Mouse (Mus musculus) erythroid progenitor cell, adult 5-6 weeks (primary cell): ENCODE results near the gene Pde11a. TPM values are rescaled to one million over a fixed set of nuclear protein-coding genes. Genes with fewer than 3 reads are reported as not detected.
A peak's percentile ranks its signal among the peaks of the same experiment; 100 is the strongest.

Experiments
- ATAC-seq: replicated peaks from 2 replicates; pipeline ENCODE4 v1.8.0; 2016; ENCODE audit warnings: moderate number of reproducible peaks, mild to moderate bottlenecking, moderate TSS enrichment, inconsistent platforms; ENCODE audit not compliant: poor library complexity, low FRiP score, severe bottlenecking
- total RNA-seq, 2 experiments: library from RNA; stranded (forward) in 1 of 2; stranded (reverse) in 1 of 2; fragments of 150-400 nt in 1 of 2; fragments of 186-747, 209-891 nt in 1 of 2; gene quantifications; 2 replicates each; pipeline versions ENCODE4 v1.2.3 to v1.2.4; 2015 to 2017; ENCODE audit warnings: low replicate concordance in 2 of 2

Gene Pde11a
- total RNA-seq, 2 experiments from 2014 or later, result not detected

- ATAC-seq, result no peak
These were observed 323.1 kb downstream of the Pde11a start for GRCm38 (mm10) chr2:76015460-76015859.

- ATAC-seq, result no peak
These were observed 323.9 kb downstream of the Pde11a start for GRCm38 (mm10) chr2:76014659-76015058.

- no peak for ATAC-seq
These were observed 332.4 kb downstream of the Pde11a start for GRCm38 (mm10) chr2:76006194-76006593.

- no peak for ATAC-seq
These were observed 335.7 kb downstream of the Pde11a start for GRCm38 (mm10) chr2:76002899-76003298.

- ATAC-seq, result peak; percentile 57; the same call in 1 of the 2 replicates
These were observed 337.2 kb downstream of the Pde11a start for GRCm38 (mm10) chr2:76001392-76001791.

GRCm38 (mm10) chr2:75999636-76000035, 338.9 kb downstream of the Pde11a start:
- no peak for ATAC-seq

- no peak for ATAC-seq
These were observed 339.9 kb downstream of the Pde11a start for GRCm38 (mm10) chr2:75998692-75999091.

GRCm38 (mm10) chr2:75997726-75998125, 340.8 kb downstream of the Pde11a start:
- ATAC-seq, result no peak

- no peak for ATAC-seq
These were observed 343.7 kb downstream of the Pde11a start for GRCm38 (mm10) chr2:75994841-75995240.

GRCm38 (mm10) chr2:75991581-75992205, 346.9 kb downstream of the Pde11a start:
- ATAC-seq, result no peak

GRCm38 (mm10) chr2:75990885-75991539, 347.6 kb downstream of the Pde11a start:
- ATAC-seq, result no peak

- no peak for ATAC-seq
These were observed 348.9 kb downstream of the Pde11a start for GRCm38 (mm10) chr2:75989694-75990093.

- ATAC-seq, result no peak
These were observed 349.7 kb downstream of the Pde11a start for GRCm38 (mm10) chr2:75988779-75989363.

GRCm38 (mm10) chr2:75988378-75988777, 350.2 kb downstream of the Pde11a start:
- no peak for ATAC-seq

- ATAC-seq, result no peak
These were observed 350.8 kb downstream of the Pde11a start for GRCm38 (mm10) chr2:75987739-75988138.

- no peak for ATAC-seq
These were observed 353.4 kb downstream of the Pde11a start for GRCm38 (mm10) chr2:75985124-75985523.

- ATAC-seq, result no peak
These were observed 354.7 kb downstream of the Pde11a start for GRCm38 (mm10) chr2:75983847-75984246.

GRCm38 (mm10) chr2:75983091-75983490, 355.5 kb downstream of the Pde11a start:
- ATAC-seq, result no peak

GRCm38 (mm10) chr2:75982626-75983025, 355.9 kb downstream of the Pde11a start:
- ATAC-seq, result no peak

- peak; percentile 73 for ATAC-seq
These were observed 357.0 kb downstream of the Pde11a start, which contains the start of gene Ttc30a1 for GRCm38 (mm10) chr2:75981440-75982081. Gene Ttc30a1, minus strand, starts transcription at chr2:75981967.
